Mouse (Mus musculus) kidney, embryonic 14.5 days (tissue): ENCODE results near the gene Morn3. TPM values are rescaled to one million over a fixed set of nuclear protein-coding genes. Genes with fewer than 3 reads are reported as not detected.

Experiments
- polyA plus RNA-seq: library from polyadenylated mRNA; unstranded; fragments of >200 nt; fragmentation: Nextera tagmentation; extraction: Ambion mirVana; gene quantifications from 2 replicates; pipeline ENCODE4 v1.2.1, GENCODE M21; 2014

Gene Morn3
- polyA plus RNA-seq, 1 experiment from 2014 or later = 1.7 TPM

Other genes with a start within 250 kb of the Morn3 start
- gene Anapc5, start 225.7 kb downstream of the Morn3 start, polyA plus RNA-seq = 335 and 457 TPM in 2 replicates
- 33.4 and 35.1 TPM in 2 replicates for gene Rnf34, start 197.0 kb downstream of the Morn3 start, polyA plus RNA-seq
- 59.1 and 105 TPM in 2 replicates for gene Kdm2b, start 57.2 kb downstream of the Morn3 start, polyA plus RNA-seq
- gene Orai1, start 31.9 kb downstream of the Morn3 start, polyA plus RNA-seq = 21.5 and 23.2 TPM in 2 replicates
- 12.0 and 13.1 TPM in 2 replicates for gene Tmem120b, start 21.4 kb upstream of the Morn3 start, polyA plus RNA-seq
- gene Rhof, start 85.7 kb upstream of the Morn3 start, polyA plus RNA-seq = 2.0 and 3.2 TPM in 2 replicates
- gene Setd1b, start 95.2 kb upstream of the Morn3 start, polyA plus RNA-seq = 16.6 and 16.7 TPM in 2 replicates
- gene Psmd9, start 122.4 kb upstream of the Morn3 start, polyA plus RNA-seq = 73.9 and 79.4 TPM in 2 replicates
- not detected in 2 replicates for gene Hpd, start 135.7 kb upstream of the Morn3 start, polyA plus RNA-seq
- gene Wdr66, start 205.1 kb upstream of the Morn3 start, polyA plus RNA-seq = 2.2 and 2.7 TPM in 2 replicates